Mouse (Mus musculus): ENCODE results near the gene Cfap45. TPM values are rescaled to one million over a fixed set of nuclear protein-coding genes. Genes with fewer than 3 reads are reported as not detected.

Gene Cfap45
- total RNA-seq, 2 experiments from 2014 or later, result 0.40 to 0.45 TPM

DNA sequence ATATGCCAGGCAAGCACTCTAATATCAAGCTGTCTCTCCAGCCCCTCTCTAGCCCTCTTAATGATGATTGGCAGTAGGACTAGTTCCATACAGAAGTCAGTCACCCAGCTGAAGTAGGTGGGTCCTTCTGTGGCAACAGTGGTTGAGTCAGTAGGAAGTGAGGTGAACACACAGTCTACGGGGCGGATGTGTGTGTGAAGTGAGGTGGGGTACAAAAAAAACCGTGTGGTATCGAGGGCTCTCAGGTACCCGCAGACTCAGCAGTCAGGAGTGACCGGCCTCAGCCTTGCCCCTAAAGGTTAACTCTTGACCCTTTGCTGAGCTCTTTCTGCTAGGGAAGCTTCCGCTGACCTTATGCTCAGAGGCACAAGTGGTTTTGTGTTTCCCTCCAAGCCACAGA lies 27.9 kb downstream of the Cfap45 start:
- intact Hi-C loops (cut with DNase I; ENCODE audit: low total_unique reads), result no loop called here
- no peak for DNase-seq

DNA sequence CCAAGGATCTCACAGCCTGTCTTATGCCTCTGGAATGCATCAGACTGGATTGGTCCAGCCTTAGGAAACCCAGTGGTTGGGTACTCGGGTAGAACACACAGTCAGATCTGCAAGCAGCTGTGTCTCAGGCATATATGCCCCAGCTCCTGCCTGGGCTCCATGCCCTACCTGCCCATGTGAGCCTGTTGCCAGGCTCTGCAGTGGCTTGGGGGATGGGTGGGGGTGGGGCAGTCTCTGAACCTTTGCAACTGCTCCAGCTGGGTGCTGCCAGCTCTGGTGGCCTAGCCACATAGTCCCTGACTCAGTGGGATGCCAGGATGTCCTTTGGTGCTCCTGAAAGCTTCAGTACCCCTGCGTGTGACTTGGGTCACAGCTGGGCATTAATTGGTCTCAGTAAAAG lies 28.7 kb downstream of the Cfap45 start:
- intact Hi-C loops (cut with DNase I; ENCODE audit: low total_unique reads), result no loop called here
- DNase-seq, result no peak

DNA sequence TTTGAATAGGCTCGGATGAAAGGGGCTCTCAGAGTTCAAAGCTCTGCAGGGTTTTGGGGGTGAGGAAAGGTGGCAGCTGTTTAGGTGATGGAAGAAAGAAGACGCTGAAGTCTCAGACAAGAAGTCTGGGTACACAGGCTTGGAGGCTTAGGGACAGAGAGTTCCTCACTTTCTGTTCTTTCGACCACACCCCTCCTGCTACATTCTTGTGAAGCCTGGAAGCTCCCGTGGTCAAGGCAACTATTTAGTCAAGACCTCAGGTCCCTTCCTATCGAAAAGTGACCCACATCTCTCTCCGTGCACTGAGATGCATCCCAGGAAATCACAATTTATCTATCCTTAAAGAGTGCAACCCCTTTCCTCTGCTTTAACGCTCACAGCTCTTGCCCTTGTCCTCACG lies 29.1 kb downstream of the Cfap45 start:
- DNase-seq, result no peak
- intact Hi-C loops (cut with DNase I; ENCODE audit: low total_unique reads), result no loop called here

GRCm38 (mm10) chr1:172550551-172550951 lies 29.9 kb downstream of the Cfap45 start:
- intact Hi-C loops (cut with DNase I; ENCODE audit: low total_unique reads), result no loop called here
- no peak for DNase-seq

- intact Hi-C loops (cut with DNase I; ENCODE audit: low total_unique reads), result no loop called here
These were observed 30.4 kb downstream of the Cfap45 start for GRCm38 (mm10) chr1:172551009-172551408.

GRCm38 (mm10) chr1:172552623-172553022 lies 32.0 kb downstream of the Cfap45 start:
- no peak for DNase-seq
- intact Hi-C loops (cut with DNase I; ENCODE audit: low total_unique reads), result no loop called here

More at GRCm38 (mm10) chr1:172551009-172551408, 30.4 kb downstream of the Cfap45 start:
- no peak for DNase-seq

DNA sequence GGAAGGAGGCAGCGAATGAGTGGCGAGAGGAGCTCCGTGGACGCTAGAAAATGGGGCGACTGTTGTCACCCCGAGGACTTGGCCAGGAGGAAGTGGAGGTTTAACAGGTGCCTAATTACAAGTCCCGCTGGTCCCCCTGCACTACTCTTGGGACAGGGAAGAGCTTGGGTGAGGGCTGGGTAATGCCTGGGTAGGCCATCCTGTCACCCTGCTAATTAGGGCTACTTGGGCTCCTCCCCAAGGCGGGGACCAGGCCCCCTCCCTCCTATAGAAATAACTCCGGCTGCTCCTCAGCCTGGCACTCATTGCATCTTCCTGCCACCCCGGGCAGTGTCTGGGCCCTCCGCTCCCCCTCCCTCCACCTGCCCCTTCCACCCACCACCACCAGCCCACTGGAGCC lies 35.0 kb downstream of the Cfap45 start, which contains the start of gene Vsig8:
TSS of gene Vsig8 (plus strand) at position 301 of the 400 bp plus-strand sequence.
- DNase-seq, result no peak
- intact Hi-C loops (cut with DNase I; ENCODE audit: low total_unique reads), result no loop called here

- intact Hi-C loops (cut with DNase I; ENCODE audit: low total_unique reads), result no loop called here
- DNase-seq, result peak; percentile 70
These were observed 42.3 kb downstream of the Cfap45 start for GRCm38 (mm10) chr1:172562641-172563464.

GRCm38 (mm10) chr1:172563465-172563828 lies 42.8 kb downstream of the Cfap45 start:
- intact Hi-C loops (cut with DNase I; ENCODE audit: low total_unique reads), result no loop called here
- DNase-seq, result no peak

GRCm38 (mm10) chr1:172566131-172566530 lies 45.5 kb downstream of the Cfap45 start:
- intact Hi-C loops (cut with DNase I; ENCODE audit: low total_unique reads), result no loop called here
- no peak for DNase-seq

DNA sequence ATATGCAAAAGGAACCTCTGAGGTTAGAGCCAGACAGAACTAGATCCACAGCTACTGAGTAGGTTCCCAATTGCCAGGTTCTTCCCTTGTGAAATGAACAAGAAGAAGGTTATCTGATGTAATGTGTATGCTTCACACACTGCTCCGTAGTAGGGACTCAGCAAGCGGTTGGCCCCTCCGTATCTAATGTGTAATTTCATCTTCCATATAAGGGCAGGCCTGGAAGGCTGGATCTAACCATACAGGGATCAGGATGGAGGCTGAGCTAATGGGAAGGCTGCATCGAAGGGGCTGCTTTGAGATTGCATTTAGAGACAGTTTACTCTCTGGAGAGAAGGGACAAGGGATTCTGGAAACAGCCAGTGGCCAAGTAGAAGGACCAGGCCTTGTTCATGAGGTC lies 47.2 kb downstream of the Cfap45 start:
- DNase-seq, result no peak

GRCm38 (mm10) chr1:172580116-172580515 lies 59.5 kb downstream of the Cfap45 start:
- no peak for DNase-seq
- intact Hi-C loops (cut with DNase I; ENCODE audit: low total_unique reads), result no loop called here

More for the DNA sequence above, 47.2 kb downstream of the Cfap45 start:
- intact Hi-C loops (cut with DNase I; ENCODE audit: low total_unique reads), result no loop called here

GRCm38 (mm10) chr1:172582436-172582835 lies 61.8 kb downstream of the Cfap45 start:
- no peak for DNase-seq

DNA sequence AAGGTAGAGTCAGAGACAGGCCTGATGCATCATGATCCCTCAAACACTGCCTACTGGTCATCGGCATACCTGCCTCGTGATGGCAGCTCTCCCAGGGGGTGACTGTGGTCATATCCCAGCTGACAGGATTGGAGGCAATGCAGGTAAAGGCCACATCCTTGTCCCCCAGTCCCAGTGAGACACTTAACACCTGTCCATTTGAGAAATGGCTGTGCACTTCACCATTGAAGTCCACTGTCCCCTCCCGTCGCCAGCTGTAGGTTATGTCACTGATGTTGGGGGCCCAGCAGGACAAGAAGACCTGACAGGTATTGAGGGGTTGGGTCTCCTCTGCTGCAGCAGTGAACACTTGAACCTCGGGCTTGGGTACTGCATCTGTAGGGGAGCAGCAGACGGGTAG lies 63.7 kb downstream of the Cfap45 start:
- intact Hi-C loops (cut with DNase I; ENCODE audit: low total_unique reads), result no loop called here
- DNase-seq, result no peak

More at GRCm38 (mm10) chr1:172582436-172582835, 61.8 kb downstream of the Cfap45 start:
- intact Hi-C loops (cut with DNase I; ENCODE audit: low total_unique reads), result no loop called here

GRCm38 (mm10) chr1:172585026-172585425 lies 64.4 kb downstream of the Cfap45 start:
- DNase-seq, result no peak
- intact Hi-C loops (cut with DNase I; ENCODE audit: low total_unique reads), result no loop called here

- no peak for DNase-seq
- intact Hi-C loops (cut with DNase I; ENCODE audit: low total_unique reads), result no loop called here
These were observed 65.3 kb downstream of the Cfap45 start for GRCm38 (mm10) chr1:172585612-172586567.

GRCm38 (mm10) chr1:172590385-172590784 lies 69.8 kb downstream of the Cfap45 start, which contains the start of gene Slamf8:
Gene Slamf8, minus strand, starts transcription at chr1:172590568.
- no peak for DNase-seq
- intact Hi-C loops (cut with DNase I; ENCODE audit: low total_unique reads), result no loop called here

GRCm38 (mm10) chr1:172593321-172593720 lies 72.7 kb downstream of the Cfap45 start:
- intact Hi-C loops (cut with DNase I; ENCODE audit: low total_unique reads), result no loop called here
- no peak for DNase-seq

GRCm38 (mm10) chr1:172593956-172594355 lies 73.4 kb downstream of the Cfap45 start:
- no peak for DNase-seq
- intact Hi-C loops (cut with DNase I; ENCODE audit: low total_unique reads), result no loop called here

- DNase-seq, result no peak
- intact Hi-C loops (cut with DNase I; ENCODE audit: low total_unique reads), result no loop called here
These were observed 73.9 kb downstream of the Cfap45 start for GRCm38 (mm10) chr1:172594495-172594894.
